Mouse (Mus musculus): ENCODE data around the gene Slc37a1.

- TF ChIP-seq POLR2A (IDR thresholded peaks at IDR 0.05; ENCODE audit: borderline replicate concordance, control insufficient read depth, low read depth, low read length) (no peak), CTCF (IDR thresholded peaks at IDR 0.05; ENCODE audit: control insufficient read depth, insufficient read depth, low read length) (no peak)
Observed at GRCm38 (mm10) chr17:31263770-31264169, 22.8 kb upstream of the Slc37a1 start.

All from bone marrow, adult 2 months (tissue).